Mouse (Mus musculus) spleen, embryonic (tissue): ENCODE data around the gene Traip.

Experiments used
- CTCF ChIA-PET: fragments of 350-600 bp; sonication (Branson Sonifier 250); formaldehyde crosslinking; loops from one replicate; lab custom pipeline; 2022; lab: Charles Lee

Gene Traip

GRCm38 (mm10) chr9:107967437-107967836 is 17.5 kb downstream of the Traip start:
- CTCF ChIA-PET = no interaction called here

DNA sequence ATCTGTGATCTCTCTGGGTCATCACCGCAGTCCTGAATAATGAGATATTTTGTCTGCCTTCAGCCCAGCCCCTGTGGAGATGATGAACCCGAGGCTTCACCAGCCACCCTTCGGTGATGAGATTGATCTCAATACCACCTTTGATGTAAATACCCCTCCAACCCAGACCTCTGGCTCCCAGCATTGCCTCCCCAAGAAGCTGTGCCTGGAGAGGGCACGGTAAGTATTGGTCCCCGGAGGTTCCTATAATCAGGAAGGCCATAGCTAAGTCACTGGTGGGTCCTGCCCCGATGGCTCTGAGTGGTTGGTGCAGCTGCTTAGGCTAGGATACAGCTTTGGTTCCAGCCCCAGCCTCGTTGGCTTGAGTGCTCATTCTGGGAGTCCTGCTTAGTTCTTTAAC is 18.6 kb downstream of the Traip start:
- CTCF ChIA-PET = no interaction called here

GRCm38 (mm10) chr9:107970311-107970710 is 20.4 kb downstream of the Traip start:
- CTCF ChIA-PET = interaction anchor here (0.5 to 0.8 kb wide), 2 partner anchors 96 to 146 kb away, joined by 3 to 14 read pairs; no protein-coding TSS in a partner anchor

- CTCF ChIA-PET = interaction anchor here (1.6 kb wide), 1 partner anchor 9 kb away, joined by 4 read pairs; no protein-coding TSS in a partner anchor
Observed at GRCm38 (mm10) chr9:107971690-107972541, 22.0 kb downstream of the Traip start.

DNA sequence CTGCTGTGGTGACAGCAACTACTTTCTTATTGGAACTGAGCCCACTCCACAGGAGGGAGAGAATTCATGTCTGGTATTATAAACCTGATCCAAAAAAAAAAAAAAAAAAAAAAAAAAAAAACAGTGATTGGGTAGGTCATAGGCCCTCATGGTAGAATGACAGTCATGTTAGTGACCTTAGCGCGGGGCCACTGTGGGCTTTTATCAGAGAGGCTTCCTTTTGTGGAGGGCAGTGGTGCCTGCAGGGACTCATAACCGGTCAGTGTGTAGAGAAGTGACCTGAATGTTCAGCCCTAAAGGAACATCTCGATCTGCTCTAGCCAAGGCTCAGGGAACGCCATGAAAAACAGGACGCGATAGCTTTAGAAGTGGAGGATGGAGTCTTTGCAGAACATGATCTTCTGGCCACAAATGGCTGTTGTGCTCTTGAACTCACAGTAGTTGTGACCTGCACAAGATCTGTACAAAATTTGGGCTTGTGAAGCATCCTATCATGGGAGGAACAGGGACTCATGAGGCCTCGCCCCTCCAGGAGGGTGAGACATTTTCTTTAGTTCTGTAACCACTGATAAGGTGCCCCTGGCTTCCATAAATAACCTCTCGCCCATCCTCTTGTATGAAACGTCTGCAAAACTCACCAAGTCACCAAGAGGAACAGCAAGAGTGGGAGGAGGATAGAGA is 24.7 kb downstream of the Traip start:
- CTCF ChIA-PET = no interaction called here

- CTCF ChIA-PET = no interaction called here
Observed at GRCm38 (mm10) chr9:107975399-107976386, 25.8 kb downstream of the Traip start, which contains the start of gene Uba7. TSS of gene Uba7 (plus strand) at chr9:107975505.

GRCm38 (mm10) chr9:107978815-107979214 is 28.9 kb downstream of the Traip start:
- CTCF ChIA-PET = interaction anchor here (0.7 kb wide), 1 partner anchor 9 kb away, joined by 3 read pairs; no protein-coding TSS in a partner anchor

GRCm38 (mm10) chr9:107981684-107982605 is 32.0 kb downstream of the Traip start:
- CTCF ChIA-PET = interaction anchor here (1.0 kb wide), 1 partner anchor 10 kb away, joined by 4 read pairs; no protein-coding TSS in a partner anchor

- CTCF ChIA-PET = interaction anchor here (0.6 kb wide), 1 partner anchor 169 kb away, joined by 3 read pairs; no protein-coding TSS in a partner anchor
Observed at GRCm38 (mm10) chr9:107982681-107983346, 32.9 kb downstream of the Traip start, which contains the start of gene Gm20661. TSS of gene Gm20661 (plus strand) at chr9:107983058.

- CTCF ChIA-PET = interaction anchor here (0.6 kb wide), 1 partner anchor 169 kb away, joined by 3 read pairs; no protein-coding TSS in a partner anchor
Observed at GRCm38 (mm10) chr9:107983421-107983890, 33.5 kb downstream of the Traip start.

- CTCF ChIA-PET = no interaction called here
Observed at GRCm38 (mm10) chr9:107984052-107984753, 34.3 kb downstream of the Traip start.

GRCm38 (mm10) chr9:107984754-107985055 is 34.8 kb downstream of the Traip start:
- CTCF ChIA-PET = no interaction called here

DNA sequence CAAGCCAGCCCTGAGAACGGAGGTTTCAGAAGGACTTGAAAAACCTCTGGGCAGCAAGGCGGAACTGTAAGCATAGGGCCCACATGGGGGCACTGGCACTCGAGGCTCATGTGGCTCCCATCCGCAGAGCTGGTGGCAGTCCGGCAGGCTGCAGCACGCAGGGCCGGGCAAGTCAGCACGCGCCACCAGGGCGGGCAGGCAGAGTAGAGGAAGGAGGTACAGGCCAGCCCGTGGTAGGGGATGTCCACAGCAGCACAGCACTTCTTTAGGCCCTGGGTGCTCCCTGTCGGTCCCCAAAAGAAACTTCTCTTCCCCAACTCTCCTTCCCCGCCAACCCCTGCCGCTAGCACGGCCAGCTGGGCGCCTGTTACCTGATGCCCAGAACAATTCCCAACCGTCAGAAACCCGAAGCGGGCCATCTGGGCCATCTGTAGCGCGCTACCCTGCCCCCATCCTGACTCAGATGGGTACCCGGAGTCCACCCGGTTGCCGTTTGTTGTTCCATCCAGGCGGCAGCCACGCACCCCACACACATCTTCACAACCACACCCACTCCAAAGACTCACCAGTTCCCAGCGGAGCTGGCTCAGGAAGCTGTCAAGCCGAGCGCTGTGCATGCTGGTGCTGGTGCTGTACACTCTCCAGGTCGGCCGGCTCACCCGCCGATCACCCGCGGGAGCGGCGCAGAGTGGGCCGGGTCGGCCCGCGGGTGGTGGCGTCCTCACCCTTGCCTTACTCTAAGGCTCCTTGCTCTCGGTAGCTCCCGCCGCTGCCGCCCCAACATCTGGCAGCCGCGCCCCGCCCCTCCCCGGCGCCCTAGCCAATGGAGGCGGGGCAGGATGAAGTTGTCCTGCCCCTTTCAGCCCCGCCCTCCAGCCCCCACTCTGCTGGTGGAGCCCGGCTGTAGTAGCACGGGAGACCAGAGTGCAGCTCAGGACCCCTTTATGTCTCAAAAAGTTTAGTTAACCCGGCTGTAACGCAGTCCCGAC is 35.5 kb downstream of the Traip start, which contains the start of gene Inka1:
Inka1 (minus strand) TSS at position 749 of the 989 bp plus-strand sequence.
- CTCF ChIA-PET = no interaction called here

DNA sequence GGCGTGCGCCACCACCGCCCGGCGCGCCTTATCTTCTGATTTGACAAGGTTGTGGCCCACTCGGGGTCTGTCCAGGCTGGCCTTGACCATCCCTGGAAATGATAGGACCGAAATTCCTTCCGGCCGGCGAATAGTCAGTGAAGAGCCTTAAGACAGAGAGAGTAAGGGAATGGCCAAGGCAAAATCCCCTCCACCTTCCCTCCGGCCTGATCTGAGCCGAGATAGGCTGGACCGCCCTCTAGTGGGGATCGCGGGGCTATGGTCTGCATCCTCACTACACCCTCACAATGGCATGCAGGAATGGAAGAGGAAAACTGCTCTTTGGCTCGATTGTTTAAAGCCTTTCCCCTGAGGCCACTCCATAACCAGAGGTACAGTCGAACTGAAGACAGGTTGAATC is 36.4 kb downstream of the Traip start:
- CTCF ChIA-PET = no interaction called here

DNA sequence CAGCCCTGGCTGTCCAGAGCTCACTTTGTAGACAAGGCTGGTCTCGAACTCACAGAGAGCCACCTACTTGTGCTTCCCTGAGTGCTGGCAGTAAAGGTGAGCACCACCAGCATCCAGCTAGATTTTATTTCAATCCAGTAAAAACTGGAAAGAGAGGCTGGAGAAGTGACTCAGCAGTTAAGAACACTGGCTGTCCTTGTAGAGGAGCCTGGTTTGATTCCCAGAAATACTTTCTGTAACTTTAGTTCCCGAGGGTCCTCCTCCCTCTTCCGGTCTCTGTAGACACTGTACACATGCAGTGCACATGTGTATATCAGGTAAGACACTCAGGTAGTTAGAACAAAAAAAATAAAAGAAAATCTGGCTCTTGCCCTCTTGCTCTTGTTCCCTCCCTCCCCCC is 38.0 kb downstream of the Traip start:
- CTCF ChIA-PET = interaction anchor here (0.6 to 1.2 kb wide), 4 partner anchors 9 to 623 kb away, joined by 3 to 8 read pairs (median 3); no protein-coding TSS in a partner anchor

GRCm38 (mm10) chr9:107992197-107992596 is 42.3 kb downstream of the Traip start, which contains the start of gene Cdhr4:
TSS of gene Cdhr4 (plus strand) at chr9:107992497.
- CTCF ChIA-PET = interaction anchor here (0.7 kb wide), 1 partner anchor 48 kb away, joined by 4 read pairs; no protein-coding TSS in a partner anchor

DNA sequence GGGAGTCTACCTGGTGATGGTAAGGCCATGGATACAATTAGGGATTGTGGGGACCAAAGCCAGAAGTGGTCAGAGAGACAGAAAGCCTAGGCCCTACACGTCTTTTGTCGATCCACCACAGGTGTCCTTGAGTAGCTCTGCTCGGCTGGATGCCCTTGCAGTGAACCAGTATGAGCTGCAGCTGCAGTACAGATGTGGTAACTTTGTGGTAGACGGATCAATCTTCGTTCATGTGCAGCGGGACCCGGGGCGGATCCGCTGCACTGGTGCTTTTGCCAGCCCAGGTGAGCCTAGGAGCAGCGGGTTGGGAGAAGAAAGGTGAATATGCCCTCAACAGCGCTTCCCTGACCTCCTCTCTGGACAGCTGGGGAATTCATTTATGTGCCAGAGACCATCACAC is 43.1 kb downstream of the Traip start:
- CTCF ChIA-PET = no interaction called here
